Mouse (Mus musculus): Measurements from ENCODE around the gene Cul1. TPM values are rescaled to one million over a fixed set of nuclear protein-coding genes. Genes with fewer than 3 reads are reported as not detected.

Gene Cul1
- polyA plus RNA-seq, 1 experiment from 2014 or later, result 187 TPM

DNA sequence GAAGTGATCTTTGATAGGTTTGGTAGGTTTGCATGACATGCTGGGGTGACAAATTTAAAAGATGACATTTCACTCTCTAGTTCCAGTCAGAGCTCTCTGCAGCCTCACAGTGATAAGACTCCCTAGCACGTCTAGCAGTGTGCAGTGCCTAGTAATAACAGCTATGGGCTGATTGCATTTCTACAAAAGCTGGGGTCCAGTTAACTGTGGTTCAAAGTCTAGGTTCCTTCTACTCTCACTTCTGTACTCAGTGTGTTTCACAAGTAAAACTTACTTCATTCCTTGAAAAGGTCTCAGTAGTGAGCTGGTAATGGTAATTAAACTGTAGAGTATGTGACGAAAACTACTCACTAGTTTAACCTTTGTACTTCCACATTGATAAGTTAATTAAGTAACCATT, 66.8 kb downstream of the Cul1 start:
- H3K4me3 ChIP-seq, result no peak overlapping the region
- H3K27ac ChIP-seq (replicated peaks), result no peak overlapping the region
- H3K4me1 ChIP-seq, result no peaks in the 10 kb centered on the region
- 90% methylated on average over 2 of the region's 2 CpGs for WGBS
- H3K9me3 ChIP-seq, result no peaks in the 10 kb centered on the region
- peaks cover 100% of the 10 kb centered on the region for H3K36me3 ChIP-seq (replicated peaks)
- DNase-seq (ENCODE audit: low spot score), result no peak
- H3K27me3 ChIP-seq (replicated peaks; ENCODE audit: low read depth, poor library complexity, severe bottlenecking), result no peaks in the 10 kb centered on the region

DNA sequence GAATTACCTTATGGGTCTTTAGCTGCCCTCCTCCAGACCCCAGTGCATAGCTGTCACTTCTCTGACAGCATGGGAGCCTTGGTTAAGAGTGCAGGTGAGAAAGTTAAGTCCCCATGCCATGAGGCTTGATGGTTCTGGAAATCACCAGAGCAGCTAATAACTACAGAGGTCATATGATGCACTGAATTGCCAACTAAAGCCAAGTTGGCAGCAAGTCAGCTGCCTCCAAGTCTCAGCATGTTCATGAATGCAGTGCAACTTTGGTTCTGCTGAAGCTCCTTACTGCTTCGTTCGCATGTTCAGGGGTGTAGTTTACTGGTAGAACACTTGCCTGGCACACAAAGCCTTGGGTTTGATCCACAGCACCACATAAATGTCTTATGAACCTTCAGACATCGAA, 69.2 kb downstream of the Cul1 start:
- Histone ChIP-seq H3K4me3 (no peak overlapping the region), H3K27ac (replicated peaks) (no peak overlapping the region), H3K27me3 (replicated peaks; ENCODE audit: low read depth, poor library complexity, severe bottlenecking) (no peaks in the 10 kb centered on the region), H3K9me3 (no peaks in the 10 kb centered on the region), H3K4me1 (no peaks in the 10 kb centered on the region), H3K36me3 (replicated peaks) (peaks cover 100% of the 10 kb centered on the region)
- WGBS, result 95% methylated on average over 3 of the region's 3 CpGs
- no peak for DNase-seq (ENCODE audit: low spot score)

DNA sequence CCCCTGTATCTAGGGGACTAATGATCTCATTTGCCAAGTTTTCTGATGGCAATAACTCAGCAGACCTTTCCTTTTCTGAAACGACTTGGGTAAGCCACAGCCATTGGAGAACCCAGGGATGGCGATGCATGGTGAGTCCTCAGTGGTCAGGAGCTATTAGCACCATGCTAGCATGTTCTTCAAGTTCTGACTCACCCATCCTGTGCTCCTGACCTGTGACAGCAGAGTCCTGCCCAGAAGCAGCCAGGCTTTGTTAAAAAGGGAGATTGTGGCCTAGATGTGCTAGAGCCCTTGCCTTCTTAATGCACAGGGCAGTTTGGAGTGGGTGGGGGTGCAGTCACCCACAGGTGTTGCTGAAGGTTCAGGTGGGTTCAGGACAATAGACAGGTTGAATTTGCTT, 71.8 kb downstream of the Cul1 start:
- Histone ChIP-seq H3K9me3 (no peaks in the 10 kb centered on the region), H3K4me3 (no peak overlapping the region), H3K27ac (replicated peaks) (no peak overlapping the region), H3K36me3 (replicated peaks) (peaks cover 100% of the 10 kb centered on the region), H3K4me1 (no peaks in the 10 kb centered on the region), H3K27me3 (replicated peaks; ENCODE audit: low read depth, poor library complexity, severe bottlenecking) (no peaks in the 10 kb centered on the region)
- 82% methylated on average over 2 of the region's 2 CpGs for whole genome bisulfite sequencing
- DNase-seq (ENCODE audit: low spot score), result no peak

DNA sequence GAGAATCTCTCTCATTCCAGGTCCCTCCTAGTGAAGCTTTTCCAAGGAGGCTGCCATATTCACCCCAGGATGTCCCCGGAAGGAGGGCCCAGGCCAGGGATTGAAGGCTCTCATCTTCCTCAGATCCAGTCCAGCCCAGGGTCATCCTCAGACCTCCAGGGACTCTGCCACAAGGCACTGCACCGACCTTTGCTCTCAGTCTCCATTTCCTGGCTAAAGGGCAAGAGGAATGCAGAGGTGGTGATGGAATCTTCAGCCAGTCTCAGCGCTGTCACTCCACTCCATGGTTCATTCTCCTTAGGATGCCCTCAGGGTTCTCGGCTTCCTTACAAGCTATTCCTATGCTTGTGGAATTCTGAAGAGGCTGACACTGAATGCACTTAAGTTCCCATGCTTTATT, 73.2 kb downstream of the Cul1 start:
- Histone ChIP-seq H3K4me1 (no peaks in the 10 kb centered on the region), H3K4me3 (no peak overlapping the region), H3K9me3 (no peaks in the 10 kb centered on the region), H3K27ac (replicated peaks) (no peak overlapping the region), H3K36me3 (replicated peaks) (peaks cover 100% of the 10 kb centered on the region), H3K27me3 (replicated peaks; ENCODE audit: low read depth, poor library complexity, severe bottlenecking) (no peaks in the 10 kb centered on the region)
- no peak for DNase-seq (ENCODE audit: low spot score)
- WGBS, result 56% methylated on average over 4 of the region's 4 CpGs

DNA sequence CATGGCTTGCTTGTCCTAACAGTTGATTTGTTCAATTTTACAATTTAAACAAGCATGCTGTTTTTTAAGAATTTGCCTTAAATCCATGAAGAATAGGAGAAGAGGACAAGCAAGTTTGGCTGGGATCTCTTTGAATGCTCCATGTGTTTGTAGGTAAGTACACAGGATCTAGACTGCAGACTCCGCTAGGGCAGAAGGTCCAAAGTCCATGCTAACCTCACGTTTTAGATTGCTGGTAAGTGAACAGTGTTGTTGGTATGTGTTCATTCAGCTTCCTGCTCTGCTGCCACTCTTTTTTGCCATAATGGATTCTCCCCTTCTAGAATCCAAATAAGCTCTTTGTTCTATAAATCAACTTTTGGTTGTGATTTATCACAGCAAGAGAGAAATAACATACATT, 73.9 kb downstream of the Cul1 start:
- H3K9me3 ChIP-seq, result no peaks in the 10 kb centered on the region
- no peak overlapping the region for H3K27ac ChIP-seq (replicated peaks)
- H3K36me3 ChIP-seq (replicated peaks), result peaks cover 100% of the 10 kb centered on the region
- H3K27me3 ChIP-seq (replicated peaks; ENCODE audit: low read depth, poor library complexity, severe bottlenecking), result no peaks in the 10 kb centered on the region
- 82% methylated on average over 2 of the region's 2 CpGs for WGBS
- DNase-seq (ENCODE audit: low spot score), result no peak
- H3K4me1 ChIP-seq, result no peaks in the 10 kb centered on the region
- H3K4me3 ChIP-seq, result no peak overlapping the region

DNA sequence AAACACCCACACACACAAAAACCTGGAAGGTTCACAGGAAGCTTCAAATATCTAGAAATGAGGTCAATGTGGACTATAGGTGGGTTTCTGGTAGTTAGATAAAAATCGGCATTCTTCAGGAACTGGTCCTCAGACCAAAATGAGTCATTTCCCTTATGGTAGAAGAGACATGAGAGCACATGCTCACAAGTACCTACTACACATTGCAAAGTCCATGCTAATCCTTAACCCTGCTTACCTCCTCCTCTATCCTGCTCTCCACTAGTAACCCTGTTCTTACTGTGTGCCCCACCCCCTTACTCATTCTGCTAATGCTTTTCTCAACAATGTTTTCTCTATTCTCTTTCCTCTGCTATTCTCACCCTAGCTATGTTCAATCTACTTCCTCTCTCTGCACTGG, 74.5 kb downstream of the Cul1 start:
- Histone ChIP-seq H3K4me3 (no peak overlapping the region), H3K27me3 (replicated peaks; ENCODE audit: low read depth, poor library complexity, severe bottlenecking) (no peaks in the 10 kb centered on the region), H3K36me3 (replicated peaks) (peaks cover 100% of the 10 kb centered on the region), H3K27ac (replicated peaks) (no peak overlapping the region), H3K4me1 (no peaks in the 10 kb centered on the region), H3K9me3 (no peaks in the 10 kb centered on the region)
- WGBS, result 91% methylated on average over 1 of the region's 1 CpGs
- DNase-seq (ENCODE audit: low spot score), result no peak

DNA sequence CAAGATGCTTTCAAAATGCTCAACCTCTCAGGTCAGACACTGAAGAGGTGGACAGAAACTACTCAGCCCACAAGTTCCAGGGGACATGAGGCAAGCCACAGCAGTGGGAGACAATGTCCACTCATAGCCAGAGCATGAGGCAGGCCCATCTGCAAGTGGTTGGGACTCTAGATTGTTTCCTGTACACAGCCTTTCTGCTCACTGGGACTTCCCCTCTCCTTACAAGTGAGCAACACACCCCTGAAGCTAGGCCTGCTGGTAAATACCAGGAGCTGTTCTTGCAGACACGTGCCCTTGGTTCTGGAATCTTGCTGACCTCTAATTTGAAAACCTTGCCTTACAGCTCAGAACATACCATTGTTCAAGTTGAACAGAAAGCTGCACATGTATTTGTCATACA, 79.3 kb downstream of the Cul1 start:
- DNase-seq (ENCODE audit: low spot score), result no peak
- Histone ChIP-seq H3K27me3 (replicated peaks; ENCODE audit: low read depth, poor library complexity, severe bottlenecking) (no peaks in the 10 kb centered on the region), H3K4me1 (no peaks in the 10 kb centered on the region), H3K36me3 (replicated peaks) (peaks cover 96% of the 10 kb centered on the region), H3K27ac (replicated peaks) (no peak overlapping the region), H3K9me3 (no peaks in the 10 kb centered on the region), H3K4me3 (no peak overlapping the region)
- WGBS, result 77% methylated on average over 1 of the region's 1 CpGs

DNA sequence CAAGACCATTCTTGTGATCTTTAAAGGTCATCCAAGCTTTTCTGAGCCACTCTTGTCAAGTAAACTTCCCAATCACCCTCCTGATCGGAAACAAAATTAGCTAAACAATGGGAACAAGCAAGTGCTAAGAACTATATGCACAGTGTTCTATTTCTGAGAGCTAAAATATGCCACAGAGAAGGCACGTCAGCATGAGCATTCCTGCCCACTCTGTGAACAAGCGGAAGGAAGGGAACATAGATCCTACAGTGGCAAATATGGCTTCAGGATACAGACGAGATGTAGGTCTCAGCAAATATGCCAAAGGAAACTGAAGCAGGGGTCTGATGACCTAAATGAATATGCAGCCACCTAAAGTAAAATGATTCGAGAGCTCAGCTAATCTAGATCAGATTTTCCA, 82.1 kb downstream of the Cul1 start:
- Histone ChIP-seq H3K4me1 (no peaks in the 10 kb centered on the region), H3K36me3 (replicated peaks) (peaks cover 81% of the 10 kb centered on the region), H3K27ac (replicated peaks) (no peak overlapping the region), H3K9me3 (no peaks in the 10 kb centered on the region), H3K27me3 (replicated peaks; ENCODE audit: low read depth, poor library complexity, severe bottlenecking) (no peaks in the 10 kb centered on the region), H3K4me3 (no peak overlapping the region)
- 92% methylated on average over 5 of the region's 5 CpGs for WGBS
- DNase-seq (ENCODE audit: low spot score), result no peak

DNA sequence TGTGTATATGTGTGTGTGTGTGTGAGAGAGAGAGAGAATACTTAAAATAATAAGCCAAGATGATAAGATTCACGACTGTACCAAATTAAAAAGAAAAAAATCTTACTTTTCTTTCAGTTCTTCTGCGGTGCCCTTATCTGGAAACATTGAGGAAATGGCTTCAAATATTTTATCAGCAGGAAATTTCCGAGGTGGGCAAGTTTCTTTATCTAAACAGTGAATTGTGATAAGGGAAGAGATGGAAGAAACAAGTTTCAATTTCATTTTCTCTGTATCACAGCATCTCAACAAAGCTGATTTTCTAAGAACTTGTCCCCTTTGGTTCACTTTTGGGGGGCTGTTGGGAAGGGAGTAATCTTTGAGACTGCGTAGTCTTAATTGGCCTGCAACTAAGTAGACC, 99.1 kb downstream of the Cul1 start:
- no peaks in the 10 kb centered on the region for H3K4me1 ChIP-seq
- no peak overlapping the region for H3K4me3 ChIP-seq
- H3K27me3 ChIP-seq (replicated peaks; ENCODE audit: low read depth, poor library complexity, severe bottlenecking), result no peaks in the 10 kb centered on the region
- H3K27ac ChIP-seq (replicated peaks), result no peak overlapping the region
- H3K36me3 ChIP-seq (replicated peaks), result peaks cover 100% of the 10 kb centered on the region
- WGBS, result 93% methylated on average over 4 of the region's 4 CpGs
- no peaks in the 10 kb centered on the region for H3K9me3 ChIP-seq
- no peak for DNase-seq (ENCODE audit: low spot score)

DNA sequence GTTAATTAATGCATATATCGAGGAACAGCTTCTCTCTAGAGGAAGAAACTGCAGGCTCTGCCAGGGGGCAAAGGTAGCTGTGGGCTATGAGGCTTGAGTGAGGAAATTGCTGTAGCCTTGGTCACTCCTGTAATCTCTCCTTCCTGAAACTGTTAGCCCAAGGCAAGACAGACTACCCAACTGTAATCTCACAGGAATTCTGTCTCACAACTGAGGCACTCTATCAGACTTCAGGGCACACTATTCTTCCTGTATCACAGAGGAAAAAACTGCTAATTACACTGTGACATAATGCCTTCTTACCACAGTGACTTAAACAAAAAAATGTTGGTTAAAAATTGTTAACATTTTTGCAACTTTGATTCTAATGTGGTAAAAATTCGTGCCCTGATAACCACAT, 106.1 kb downstream of the Cul1 start:
- Histone ChIP-seq H3K27ac (replicated peaks) (no peak overlapping the region), H3K4me1 (no peaks in the 10 kb centered on the region), H3K4me3 (no peak overlapping the region), H3K27me3 (replicated peaks; ENCODE audit: low read depth, poor library complexity, severe bottlenecking) (no peaks in the 10 kb centered on the region), H3K9me3 (no peaks in the 10 kb centered on the region), H3K36me3 (replicated peaks) (peaks cover 99% of the 10 kb centered on the region)
- 93% methylated on average over 2 of the region's 2 CpGs for WGBS
- DNase-seq (ENCODE audit: low spot score), result no peak

DNA sequence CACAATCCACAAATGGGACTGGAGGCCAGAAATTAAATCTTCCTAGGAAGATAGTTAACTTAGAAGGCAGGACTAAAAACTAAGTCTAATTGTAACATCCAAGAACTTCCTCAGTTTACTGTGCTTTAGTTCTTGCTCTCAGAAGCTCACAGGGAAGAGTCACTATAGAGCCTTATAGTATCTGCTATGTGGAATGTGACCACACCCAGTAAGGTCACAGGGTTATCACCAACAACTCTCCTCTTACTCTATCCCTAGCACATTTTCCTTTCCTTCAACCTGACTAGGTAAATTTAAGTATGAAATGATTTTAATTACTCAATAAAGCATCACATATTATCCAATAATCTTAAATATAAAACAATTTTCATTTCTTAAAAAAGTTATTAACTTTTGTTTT, 107.2 kb downstream of the Cul1 start:
- no peaks in the 10 kb centered on the region for H3K27me3 ChIP-seq (replicated peaks; ENCODE audit: low read depth, poor library complexity, severe bottlenecking)
- peaks cover 99% of the 10 kb centered on the region for H3K36me3 ChIP-seq (replicated peaks)
- H3K4me1 ChIP-seq, result no peaks in the 10 kb centered on the region
- H3K4me3 ChIP-seq, result no peak overlapping the region
- no peak overlapping the region for H3K27ac ChIP-seq (replicated peaks)
- H3K9me3 ChIP-seq, result no peaks in the 10 kb centered on the region
- no peak for DNase-seq (ENCODE audit: low spot score)

DNA sequence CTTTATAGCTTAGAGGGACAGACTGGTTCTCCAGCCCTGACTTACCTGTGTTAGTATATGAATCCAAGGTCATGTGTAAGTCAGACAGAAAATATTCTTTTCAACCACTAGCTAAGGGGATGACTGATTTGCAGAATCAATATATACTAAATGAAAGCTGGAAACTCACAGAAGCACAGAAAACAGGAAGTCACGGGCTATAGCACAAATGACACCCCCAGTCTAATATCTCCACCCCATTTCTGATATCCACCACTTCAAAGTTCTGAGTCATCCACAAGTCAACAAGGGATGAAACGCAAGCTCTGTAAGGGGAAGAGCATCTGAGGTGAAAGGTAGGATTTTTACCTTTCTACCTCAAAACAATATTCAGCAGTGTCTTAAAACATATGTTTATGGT, 107.6 kb downstream of the Cul1 start:
- Histone ChIP-seq H3K4me3 (no peak overlapping the region), H3K36me3 (replicated peaks) (peaks cover 99% of the 10 kb centered on the region), H3K27me3 (replicated peaks; ENCODE audit: low read depth, poor library complexity, severe bottlenecking) (no peaks in the 10 kb centered on the region), H3K27ac (replicated peaks) (no peak overlapping the region), H3K4me1 (no peaks in the 10 kb centered on the region), H3K9me3 (no peaks in the 10 kb centered on the region)
- DNase-seq (ENCODE audit: low spot score), result no peak
- WGBS, result 93% methylated on average over 2 of the region's 2 CpGs

DNA sequence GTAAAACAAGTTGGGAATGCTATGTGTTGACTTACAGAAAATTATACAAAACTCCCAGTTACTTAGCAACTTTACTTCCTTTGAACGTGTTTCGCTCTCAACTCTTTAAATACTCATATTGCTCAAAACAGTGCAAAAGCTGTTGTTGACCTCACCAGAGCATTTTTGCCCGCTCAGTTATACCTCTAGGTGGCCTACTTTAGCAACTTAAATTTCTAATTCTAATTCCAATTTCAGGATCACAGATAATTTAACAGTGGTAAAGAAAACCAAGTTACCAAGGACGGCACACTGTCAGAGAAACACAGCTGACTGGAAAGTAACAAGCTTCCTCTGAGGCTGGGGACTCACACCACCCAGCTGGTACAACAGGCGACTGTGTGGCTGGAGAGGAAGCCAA, 108.2 kb downstream of the Cul1 start:
- WGBS, result 89% methylated on average over 5 of the region's 5 CpGs
- no peak for DNase-seq (ENCODE audit: low spot score)
- Histone ChIP-seq H3K9me3 (no peaks in the 10 kb centered on the region), H3K27ac (replicated peaks) (no peak overlapping the region), H3K4me3 (no peak overlapping the region), H3K36me3 (replicated peaks) (peaks cover 99% of the 10 kb centered on the region), H3K27me3 (replicated peaks; ENCODE audit: low read depth, poor library complexity, severe bottlenecking) (no peaks in the 10 kb centered on the region), H3K4me1 (no peaks in the 10 kb centered on the region)

DNA sequence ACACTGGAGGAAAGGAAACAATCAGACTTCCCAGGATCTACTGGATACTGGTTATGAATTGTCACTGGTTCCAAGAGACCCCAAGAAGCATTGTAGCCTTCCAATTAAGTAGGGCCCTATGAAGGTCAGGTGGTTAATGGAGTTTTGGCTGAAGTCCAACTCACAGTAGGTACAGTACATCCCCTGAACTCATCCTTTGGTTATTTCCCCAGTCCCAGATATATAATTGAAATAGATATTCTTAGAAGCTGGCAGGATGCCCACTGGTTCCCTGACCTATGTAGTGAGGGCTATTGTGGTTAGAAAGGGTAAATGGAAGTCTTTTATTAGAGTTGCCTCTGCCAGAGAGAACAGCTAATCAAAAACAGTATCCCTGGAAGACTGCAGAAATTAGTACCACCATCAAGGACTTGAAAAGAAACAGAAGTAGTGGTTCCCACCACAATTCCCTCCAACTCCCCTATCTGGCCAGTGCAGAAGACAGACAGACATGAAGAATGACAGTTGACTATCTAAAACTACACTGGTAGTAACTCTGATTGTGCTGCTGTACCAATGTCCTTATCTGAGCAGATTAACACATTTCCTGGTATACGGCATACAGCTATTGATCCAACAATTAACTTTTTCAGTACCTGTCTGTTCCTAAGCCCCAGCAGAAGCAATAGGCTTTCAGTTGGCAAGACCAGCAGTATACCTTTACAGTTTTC, 112.3 kb downstream of the Cul1 start:
- DNase-seq (ENCODE audit: low spot score), result no peak
- H3K27me3 ChIP-seq (replicated peaks; ENCODE audit: low read depth, poor library complexity, severe bottlenecking), result no peaks in the 10 kb centered on the region
- H3K4me3 ChIP-seq, result no peak overlapping the region
- no peak overlapping the region for H3K27ac ChIP-seq (replicated peaks)
- WGBS, result 93% methylated on average over 1 of the region's 1 CpGs
- H3K36me3 ChIP-seq (replicated peaks), result peaks cover 97% of the 10 kb centered on the region
- no peaks in the 10 kb centered on the region for H3K4me1 ChIP-seq
- H3K9me3 ChIP-seq, result no peaks in the 10 kb centered on the region

Measured in embryonic facial prominence, embryonic 10.5 days (tissue).